Mouse (Mus musculus) ovary, postnatal 14 days (tissue): ENCODE measurements around the gene Padi6.

Experiments
- DNase-seq: peaks from one replicate; pipeline ENCODE4 v3.0.0; 2022; ENCODE audit warnings: low spot score

Gene Padi6

DNA sequence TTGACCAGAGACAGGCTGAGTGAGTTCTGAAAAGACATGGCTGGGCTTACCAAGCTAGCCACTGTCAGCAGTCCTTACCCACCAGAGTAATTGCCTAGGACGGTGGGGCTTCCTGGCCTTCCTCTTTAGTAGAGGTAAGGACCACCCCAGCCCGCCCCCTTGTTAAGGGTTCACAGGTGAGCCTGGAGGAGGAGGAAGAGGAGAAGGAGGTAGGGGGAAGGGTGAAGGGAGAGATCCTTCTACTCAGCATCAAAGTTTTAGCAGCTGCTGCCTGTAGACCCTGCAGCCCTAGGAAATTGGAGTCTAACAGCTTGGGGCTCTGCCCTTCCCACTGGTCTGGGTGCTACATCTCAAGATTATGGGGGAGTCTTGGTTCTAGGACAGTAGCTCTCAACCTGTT lies at the start of gene Padi6:
Padi6 (minus strand) TSS at position 101 of the 400 bp plus-strand sequence.
- no peak for DNase-seq

DNA sequence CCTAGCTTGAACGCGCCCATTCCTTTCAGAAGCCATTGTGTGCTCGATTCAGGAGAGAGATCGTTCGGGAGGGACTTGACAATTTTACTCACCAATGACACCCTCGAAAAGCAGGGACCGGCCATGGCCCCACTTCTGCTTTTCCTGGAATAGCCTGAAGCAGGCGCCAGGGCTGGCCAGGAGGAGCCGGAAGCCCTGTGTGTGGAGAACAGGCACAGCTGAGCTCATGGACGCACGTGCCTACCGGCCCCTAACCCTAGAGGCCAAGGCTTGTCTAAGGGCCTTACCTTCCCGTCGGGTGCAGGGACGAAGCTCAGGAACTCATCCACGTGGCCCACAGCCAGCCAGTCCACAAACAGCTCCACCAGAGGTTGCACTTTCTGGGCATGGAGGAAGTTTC lies 48.6 kb upstream of the Padi6 start:
- DNase-seq = no peak

DNA sequence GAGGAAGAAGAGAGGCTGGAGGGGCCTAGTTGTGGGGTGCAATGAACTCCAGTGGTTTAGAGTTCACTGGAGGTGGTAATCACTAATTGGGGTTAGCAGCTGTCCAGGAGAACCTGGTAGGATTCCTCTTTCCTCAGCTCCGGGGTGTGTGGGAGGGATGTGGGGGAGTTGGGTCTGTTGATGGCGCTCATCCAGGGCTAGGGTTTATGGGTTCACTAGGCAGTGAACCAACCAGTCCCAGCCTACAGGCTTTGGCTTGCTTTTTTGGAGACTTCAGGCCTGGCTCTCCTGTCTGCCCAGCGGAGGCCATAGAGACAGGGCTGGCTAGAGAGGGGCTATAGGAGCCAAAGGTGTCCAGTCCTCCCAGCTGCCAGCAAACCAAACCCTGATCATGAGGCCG lies 47.5 kb upstream of the Padi6 start:
- peak; percentile 67 for DNase-seq

DNA sequence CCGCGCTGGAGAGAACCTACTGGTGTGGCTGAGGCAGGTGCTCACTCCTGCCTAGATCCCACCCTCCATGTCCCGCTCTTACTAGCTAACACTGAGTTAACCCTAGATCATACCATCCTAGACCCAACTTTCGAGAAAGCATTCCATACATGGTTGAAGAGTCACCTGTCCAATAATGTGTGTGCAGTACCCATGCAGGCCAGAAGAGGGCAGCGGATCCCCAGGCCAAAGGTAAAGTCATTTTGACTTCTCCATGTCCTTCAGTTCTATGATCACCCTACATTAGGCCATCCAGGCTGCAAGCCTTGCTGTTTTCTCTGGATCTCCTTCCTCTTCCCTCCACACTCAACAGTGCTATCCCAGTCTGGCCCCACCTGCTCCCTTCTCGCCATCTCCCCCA lies 46.5 kb upstream of the Padi6 start:
- peak; percentile 77 for DNase-seq

DNA sequence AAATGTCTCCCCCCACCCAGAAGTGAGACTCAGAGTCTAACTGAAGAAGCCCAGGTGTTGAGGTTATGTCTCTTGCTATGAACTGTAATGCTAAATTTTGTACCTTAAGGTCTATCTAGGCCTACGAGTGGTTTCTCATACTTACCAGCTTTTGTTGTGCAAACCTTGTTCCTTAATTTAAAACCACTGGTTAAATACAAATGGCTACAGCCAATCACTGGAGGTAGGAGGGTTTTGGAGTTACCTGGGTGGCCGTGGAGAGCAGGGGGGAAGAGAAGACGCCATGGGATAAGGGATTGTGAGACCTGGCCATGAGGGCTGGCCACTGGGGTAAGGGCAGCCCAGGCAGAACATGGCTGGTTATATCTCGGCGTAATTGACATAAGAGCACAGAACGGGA lies 45.8 kb upstream of the Padi6 start:
- no peak for DNase-seq

DNA sequence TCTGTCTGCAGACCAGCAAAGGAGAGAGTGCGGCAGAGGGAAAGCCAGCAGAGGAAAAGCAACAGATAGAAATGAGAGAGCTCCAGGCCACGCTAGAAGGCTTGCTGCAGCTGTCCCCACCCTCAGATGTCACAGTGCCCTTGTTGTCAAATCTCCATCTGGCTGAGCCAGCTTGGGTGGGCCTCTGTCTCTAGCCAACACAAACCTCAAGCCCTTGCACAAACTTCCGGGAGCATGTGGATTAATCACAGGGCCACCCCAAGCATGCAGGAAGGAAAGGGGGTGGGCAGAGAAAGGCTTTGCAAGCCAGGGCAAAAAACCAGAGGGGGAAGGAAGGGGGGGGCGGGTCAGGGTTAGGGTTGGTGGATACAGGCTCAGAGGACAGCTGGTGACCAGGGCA lies 45.0 kb upstream of the Padi6 start:
- no peak for DNase-seq

DNA sequence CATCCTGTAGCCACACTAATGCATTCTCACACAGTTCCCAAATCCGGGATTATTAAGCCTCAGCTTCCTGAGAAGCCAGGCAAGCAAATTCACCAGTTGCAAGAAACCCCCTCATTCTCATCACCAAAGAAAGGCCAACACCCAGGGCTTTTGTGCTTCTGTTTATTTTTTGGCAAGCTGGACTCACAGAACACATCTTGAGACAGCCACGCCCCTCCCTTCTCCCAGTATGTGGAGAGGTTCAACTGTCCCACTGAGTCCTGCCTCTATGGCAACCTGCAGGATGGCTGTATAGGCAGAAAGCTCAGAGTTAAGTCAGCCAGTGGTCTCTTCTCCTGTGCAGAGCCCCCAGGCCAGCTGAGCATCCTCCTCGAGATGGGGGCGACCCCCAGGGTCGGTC lies 42.8 kb upstream of the Padi6 start:
- DNase-seq = no peak

DNA sequence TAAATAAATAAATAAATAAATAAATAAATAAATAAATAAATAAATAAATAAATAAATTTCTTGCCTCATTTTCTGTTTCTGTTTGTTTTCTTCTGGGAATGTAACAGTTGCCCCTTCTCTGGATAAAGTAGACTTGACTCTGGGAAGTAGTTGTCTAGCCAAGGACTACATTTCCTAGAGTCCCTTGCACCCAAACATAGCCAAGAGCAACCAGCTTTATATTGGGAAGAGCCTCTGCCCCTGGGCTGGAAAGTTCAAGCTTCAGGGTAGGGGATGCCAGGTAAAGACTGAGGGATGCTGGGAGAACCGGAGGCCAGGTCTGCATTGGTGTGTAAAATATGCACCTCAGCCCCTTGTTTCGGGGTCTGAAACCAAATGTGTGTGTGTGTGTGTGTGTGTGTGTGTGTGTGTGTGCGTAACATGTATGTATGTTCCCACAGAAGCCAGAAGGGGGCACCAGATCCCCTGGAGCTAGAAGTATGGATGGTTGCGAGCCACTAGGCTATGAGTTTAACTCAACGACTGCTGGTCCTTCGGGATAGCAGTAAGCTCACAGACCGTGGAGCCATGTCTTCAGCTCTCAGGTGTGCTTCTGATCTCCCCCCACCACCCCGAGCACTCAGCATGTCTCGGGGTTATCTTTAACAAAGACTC lies 42.0 kb upstream of the Padi6 start:
- DNase-seq = no peak

DNA sequence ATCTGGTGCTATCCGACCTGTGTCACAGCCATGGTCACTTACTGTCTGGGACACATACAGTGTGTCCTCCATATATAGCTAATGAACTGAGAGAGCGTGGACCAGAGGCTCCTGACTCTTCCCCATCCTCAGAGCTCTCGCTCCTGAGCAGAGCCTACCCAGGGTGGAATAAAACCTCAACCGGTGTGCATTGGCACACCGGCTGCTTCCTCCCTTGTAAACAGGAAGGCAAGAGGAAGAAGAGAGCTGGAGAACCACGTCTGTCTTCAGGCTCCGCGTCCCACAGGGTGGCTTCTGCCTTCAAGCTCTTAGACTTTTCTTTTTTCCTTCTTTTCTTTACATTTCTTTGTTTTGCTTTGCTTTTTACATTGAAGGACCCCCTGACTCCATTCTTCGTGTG lies 40.4 kb upstream of the Padi6 start:
- no peak for DNase-seq

DNA sequence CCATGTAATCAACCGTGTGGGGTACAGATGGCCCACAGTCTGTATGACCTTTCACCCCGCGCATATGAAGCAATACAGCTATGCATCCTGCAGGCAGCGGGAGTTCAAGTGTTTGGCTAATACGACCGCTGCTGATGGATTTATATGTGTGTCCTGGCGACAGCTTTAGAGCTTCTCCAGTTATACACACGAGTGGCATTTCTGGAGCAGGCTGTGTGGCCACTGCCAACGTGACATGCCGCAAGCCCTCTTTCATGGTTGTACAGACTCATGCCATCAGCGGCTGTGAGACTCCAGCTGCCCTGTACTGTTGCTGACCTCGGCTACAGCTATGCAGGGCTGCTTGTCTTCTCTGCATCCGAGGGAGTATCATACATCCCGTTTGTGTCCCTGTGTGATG lies 38.1 kb upstream of the Padi6 start:
- DNase-seq = no peak

DNA sequence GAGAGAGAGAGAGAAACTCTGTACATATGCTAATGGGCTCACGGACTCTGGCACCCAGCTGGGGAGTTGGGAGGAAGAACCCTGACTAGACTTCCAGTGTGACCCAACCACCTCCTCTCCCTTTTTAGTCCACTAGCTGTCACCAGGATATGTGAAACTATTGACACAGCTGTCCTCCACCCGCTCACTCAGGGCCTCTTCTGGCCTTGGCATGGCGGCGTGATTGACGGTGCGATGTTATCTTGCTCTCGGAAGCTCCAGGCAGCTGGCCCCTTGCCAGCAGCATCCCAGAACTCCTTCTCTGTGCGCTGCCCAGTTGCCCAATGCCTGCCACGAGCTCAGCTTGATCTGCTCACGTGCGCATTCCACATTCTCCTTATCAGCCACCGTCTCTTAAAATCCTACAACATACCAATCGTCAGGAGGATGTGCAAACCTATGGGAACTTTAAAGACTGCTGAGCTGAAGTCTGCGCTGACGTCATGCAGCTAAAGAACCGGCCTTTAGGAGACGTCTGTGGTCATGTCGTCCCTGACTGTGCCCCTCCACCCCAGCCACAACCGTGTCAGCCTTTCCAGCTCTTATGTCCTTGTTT lies 37.5 kb upstream of the Padi6 start:
- DNase-seq = no peak

DNA sequence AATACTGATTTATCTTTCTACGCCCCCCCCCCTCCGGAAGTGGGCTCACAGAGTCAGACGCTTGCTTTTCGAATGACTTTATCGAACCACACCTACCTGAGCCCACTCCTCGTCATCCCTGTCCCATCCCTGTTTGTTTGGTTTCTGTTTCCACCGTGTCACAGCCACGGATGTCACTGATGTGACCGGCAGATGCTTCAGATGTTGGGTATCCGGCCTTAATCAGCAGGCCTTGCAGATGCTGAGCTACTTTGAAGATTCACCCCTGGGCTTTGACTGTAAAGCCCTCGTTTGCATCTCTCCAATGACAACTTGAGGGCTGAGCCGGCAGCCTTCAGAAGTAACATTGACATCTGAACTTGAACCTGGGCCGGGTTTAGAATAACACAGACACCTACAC lies 34.2 kb upstream of the Padi6 start:
- DNase-seq = no peak

DNA sequence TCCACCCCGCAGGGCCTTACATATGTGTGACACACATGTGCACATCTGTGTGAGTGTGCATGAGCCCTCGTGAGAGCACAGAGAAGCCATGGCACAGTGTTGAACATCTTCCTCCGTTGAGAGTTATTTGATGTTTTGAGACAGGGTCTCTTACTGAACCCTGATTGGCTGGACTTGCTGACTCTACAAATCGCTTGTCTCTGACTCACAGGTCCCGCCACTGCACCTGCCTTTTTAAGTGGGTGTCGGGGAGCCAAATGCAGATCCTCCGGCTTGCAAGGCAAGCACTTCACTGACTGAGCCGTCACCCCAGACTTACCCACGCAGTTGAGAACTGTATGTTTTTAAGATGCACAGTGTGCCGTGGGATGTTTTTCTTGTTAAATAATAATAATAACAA lies 33.4 kb upstream of the Padi6 start:
- DNase-seq = no peak

DNA sequence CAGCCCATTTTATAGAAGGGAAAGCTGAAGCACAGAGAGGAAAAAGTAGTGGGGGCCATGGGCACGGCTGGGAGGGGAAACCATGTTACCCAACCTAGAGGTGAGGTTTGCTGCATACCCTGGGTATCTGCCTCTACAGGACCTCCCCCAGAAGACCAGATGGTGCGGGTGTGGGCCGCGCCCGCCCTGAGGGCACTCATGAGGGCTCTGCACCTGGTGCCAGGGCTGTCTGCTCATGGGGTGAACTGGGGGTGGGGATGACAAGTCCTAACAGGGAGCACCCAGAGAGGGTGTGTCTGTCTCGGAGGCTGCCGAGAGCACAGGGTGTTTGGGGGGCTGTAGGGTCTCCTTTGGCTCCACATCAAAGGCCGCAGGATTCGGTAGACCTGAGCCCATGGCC lies 32.5 kb upstream of the Padi6 start:
- no peak for DNase-seq

DNA sequence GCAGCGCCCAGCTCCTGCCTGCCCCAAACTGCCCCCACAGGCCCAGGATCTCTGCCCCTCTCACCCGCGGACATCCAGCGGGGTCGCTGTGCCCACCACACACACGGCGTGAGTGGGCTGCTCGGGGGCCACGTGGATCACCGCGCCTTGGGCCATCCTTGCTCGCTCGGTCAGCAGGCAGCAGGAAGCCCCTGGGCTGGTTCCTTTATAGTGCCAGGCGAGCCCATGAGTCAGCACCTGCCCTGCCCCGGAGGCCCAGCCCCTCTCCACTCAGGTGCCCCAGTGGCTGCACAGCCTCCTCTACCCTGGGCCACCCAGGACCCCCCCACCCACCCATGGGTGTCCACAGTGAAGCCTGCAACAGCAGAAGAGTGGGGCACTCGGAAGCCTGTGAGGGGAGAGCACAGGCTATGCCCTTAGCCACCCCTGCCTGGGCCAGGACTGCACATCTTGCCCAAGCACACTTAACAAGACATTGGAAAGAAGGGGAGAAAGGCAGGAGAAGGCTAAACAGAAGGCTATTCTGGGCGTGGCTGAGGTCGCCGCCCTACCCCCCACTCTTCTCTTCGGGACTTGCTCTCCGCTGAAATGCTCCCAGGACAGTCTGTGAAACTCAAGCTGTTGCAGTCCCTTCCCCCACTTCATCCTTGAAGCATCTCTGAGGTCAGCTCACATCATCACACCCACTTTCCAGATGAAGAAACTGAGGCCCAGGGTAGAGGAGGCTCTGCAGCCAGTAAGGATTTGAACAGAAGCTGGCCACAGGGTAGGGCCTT lies 31.8 kb upstream of the Padi6 start, which contains the start of gene Padi4:
Padi4 (minus strand) TSS at position 212 of the 776 bp plus-strand sequence.
- no peak for DNase-seq

DNA sequence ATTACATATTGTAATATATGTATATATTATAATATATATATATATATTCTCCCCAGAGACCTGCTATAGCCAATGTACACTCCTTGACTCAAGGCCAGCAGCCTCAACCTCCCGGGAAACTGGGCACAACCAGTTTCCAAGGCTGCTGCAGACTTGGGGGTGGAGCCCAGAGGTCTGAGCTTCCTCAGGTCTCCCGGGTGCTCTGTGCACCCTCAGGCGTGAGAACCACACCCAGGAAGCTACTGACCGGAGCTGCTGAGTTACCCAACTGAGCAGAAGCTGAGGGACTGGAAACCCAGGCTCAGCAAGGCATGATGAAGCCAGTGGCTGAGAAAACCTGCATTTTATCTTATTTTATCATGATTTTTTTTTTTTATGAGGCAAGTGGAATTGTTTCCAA lies 28.6 kb upstream of the Padi6 start:
- DNase-seq = no peak

DNA sequence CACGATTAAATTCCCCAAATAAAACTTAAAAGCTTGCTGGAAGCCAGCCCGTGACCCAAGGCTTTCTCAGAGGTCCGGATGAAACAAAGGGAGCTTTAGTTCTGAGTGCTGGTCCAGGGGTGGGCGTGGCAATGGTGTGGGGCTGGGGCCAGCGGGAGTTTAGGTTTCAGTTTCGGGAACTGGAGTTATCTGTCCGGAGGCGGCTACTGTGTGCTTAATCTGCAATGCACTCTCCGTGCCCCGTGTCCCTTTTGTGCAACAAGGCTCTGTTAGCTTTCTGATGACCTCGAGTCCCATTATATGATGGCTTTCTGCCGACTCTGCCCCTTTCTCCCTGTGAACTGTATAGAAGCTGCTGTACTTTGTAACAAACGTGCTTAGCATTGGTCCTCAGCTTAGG lies 28.0 kb upstream of the Padi6 start:
- no peak for DNase-seq

DNA sequence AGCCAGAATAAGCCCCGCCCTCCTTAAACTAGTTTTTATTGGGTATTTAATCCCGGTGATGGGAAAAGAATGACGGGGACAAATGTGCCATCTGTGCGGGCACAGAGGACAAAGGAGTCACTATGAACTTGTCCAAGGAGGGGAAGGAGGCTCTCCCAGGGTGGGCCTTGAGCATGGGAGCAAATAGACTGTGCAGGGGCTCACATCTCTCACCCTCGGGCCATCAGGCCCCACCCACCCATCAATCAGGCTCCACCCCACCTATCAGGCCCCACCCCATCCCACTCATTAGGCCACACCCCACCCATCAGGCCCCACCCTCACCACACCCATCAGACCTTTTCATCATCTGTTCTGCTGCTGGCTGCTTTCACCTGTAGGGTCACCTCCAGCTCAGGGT lies 26.5 kb upstream of the Padi6 start:
- DNase-seq = no peak

DNA sequence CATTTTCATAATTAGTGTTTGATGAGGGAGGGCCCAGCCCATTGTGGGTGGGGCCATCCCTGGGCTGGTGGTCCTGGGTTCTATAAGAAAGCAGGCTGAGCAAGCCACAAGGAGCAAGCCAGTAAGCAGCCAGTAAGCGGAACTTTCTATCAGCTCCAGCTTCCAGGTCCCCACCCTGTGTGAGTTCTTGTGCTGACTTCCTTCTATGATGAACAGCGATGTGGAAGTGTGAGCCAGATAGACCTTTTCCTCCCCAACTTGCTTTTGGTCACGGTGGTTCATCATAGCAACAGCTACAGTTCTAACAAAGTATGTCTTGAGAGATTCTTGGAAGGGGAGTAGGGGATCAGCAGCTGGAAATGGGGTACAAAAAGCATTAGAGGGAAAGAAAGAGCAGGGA lies 23.5 kb upstream of the Padi6 start:
- no peak for DNase-seq

DNA sequence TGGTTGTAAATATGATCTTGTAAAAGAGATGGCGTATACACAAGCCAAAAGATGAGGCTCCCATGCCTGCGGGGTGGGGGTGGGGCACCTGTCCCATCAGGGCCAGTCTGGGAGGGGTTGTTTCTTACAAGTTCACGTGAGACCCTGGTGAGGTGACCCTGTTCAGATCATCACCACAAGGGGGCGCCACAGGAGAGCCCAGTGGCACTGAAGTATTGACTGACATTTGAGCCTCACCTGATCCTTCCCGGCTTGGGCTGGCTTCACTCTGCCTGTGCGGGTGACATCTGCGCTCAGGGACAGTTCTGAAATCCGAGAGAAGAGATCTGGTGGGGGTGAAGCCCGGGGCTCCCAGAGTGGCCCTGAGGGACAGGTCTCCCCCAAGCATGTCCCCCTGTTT lies 20.7 kb upstream of the Padi6 start:
- peak; percentile 45 for DNase-seq

DNA sequence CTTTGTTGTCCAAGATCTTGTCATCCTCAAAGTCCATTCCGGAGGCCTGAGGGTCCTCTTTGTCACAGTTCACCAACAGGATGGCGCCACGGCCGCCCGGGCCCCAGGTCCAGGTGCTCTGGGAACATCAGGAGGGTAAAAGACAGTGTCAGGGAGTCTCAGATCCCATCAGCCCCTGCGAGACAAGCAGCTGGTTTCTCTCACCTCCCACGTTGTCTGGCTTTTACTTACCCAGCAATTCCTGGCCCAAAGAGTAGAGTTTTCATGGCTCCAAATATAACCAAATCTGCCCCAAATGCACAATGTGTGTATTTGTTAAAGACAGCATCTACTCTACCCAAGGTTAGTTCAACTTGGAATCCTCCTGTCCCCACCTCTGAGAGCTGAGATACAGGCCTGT lies 19.2 kb upstream of the Padi6 start:
- no peak for DNase-seq

DNA sequence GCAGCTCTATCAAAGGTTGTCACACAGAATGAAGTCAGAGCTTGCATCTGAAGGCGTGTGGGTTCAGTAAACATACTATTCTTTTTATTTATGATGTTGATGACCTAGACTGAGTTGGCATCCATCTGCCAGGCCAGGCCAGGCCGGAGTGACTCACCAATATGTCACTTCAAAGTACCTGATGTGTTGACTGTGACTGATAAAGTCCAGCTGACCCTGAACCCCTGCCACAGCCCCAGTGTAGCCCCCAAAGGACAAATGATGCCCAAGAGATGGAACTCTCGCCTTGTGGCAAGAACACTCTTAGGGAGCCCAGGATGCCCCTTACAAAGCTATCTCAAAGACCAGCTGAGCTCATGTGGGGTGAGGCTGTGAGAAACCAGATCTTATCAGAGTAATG lies 13.4 kb upstream of the Padi6 start:
- DNase-seq = no peak

DNA sequence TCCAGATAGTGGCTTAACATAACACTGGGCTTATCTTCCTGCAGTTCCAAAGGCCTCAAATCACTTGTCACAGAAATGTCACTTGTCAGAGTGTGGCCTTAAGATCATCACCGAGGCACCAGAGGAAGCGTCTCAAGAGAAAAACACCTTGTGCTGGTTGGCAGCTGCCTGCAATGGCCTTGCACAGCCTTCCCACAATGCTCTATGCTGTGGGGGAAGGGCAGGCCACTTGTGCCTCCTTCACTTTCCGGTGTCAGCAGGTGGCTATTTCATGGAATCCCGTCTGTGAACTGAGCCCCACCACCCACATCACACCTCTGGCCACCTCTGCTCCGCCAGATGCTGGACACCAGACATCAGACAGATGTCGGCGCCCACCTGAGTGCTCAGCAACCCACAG lies 10.9 kb upstream of the Padi6 start:
- DNase-seq = no peak

DNA sequence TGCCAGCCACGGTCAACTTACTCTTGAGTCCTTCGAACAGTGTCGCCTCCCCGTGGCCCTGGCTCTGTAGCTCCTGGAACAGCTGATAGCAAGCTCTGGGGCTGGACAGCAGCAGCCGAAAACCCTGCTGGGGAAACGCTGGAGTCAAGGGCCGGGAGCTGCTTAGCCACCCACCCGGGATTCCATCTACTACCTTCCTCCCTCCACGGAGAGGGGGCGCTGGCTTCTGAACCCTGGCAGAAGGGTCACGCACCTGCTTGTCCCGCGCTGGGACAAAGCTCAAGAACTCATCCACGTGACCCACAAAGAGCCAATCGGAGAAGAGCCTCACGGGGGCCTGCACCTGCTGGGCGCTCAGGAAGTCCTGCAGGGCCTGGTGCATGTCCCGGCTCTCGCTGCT lies 7.9 kb upstream of the Padi6 start:
- no peak for DNase-seq
